Mouse (Mus musculus) heart, embryonic 15.5 days (tissue): ENCODE data around the gene Prr13. TPM values are rescaled to one million over a fixed set of nuclear protein-coding genes. Genes with fewer than 3 reads are reported as not detected.

Source experiments
- ATAC-seq: fragments of 200-750 bp; cut with Nextera tagmentation; replicated peaks from 2 replicates; pipeline ENCODE4 v1.8.0; 2017; ENCODE audit warnings: low read depth, moderate TSS enrichment; ENCODE audit not compliant: insufficient number of reproducible peaks, insufficient read depth, low FRiP score
- H3K27ac ChIP-seq: fragments of 300-500 bp; sonication (generic); 2 replicates; pipeline ENCODE4 v1.5.1; 2015; ENCODE audit warnings: mild to moderate bottlenecking, inconsistent platforms
- H3K27me3 ChIP-seq: fragments of 300-500 bp; sonication (generic); 2 replicates; pipeline ENCODE4 v1.6.1; 2015; ENCODE audit warnings: inconsistent platforms
- H3K36me3 ChIP-seq: fragments of 300-500 bp; sonication (generic); 2 replicates; pipeline ENCODE4 v1.6.1; 2015; ENCODE audit warnings: mild to moderate bottlenecking, inconsistent platforms
- H3K4me1 ChIP-seq: fragments of 300-500 bp; sonication (generic); replicated peaks from 2 replicates; pipeline ENCODE4 v1.6.1; 2015; ENCODE audit warnings: inconsistent platforms
- H3K4me2 ChIP-seq: fragments of 300-500 bp; sonication (generic); 2 replicates; pipeline ENCODE4 v1.6.1; 2015; ENCODE audit warnings: inconsistent platforms, mild to moderate bottlenecking, moderate library complexity
- H3K4me3 ChIP-seq: fragments of 300-500 bp; sonication (generic); 2 replicates; pipeline ENCODE4 v1.5.1; 2015; ENCODE audit warnings: mild to moderate bottlenecking, inconsistent platforms
- H3K9ac ChIP-seq: fragments of 300-500 bp; sonication (generic); 2 replicates; pipeline ENCODE4 v1.6.1; 2015; ENCODE audit warnings: mild to moderate bottlenecking, inconsistent platforms
- H3K9me3 ChIP-seq: fragments of 300-500 bp; sonication (generic); replicated peaks from 2 replicates; pipeline ENCODE4 v1.6.1; 2016; ENCODE audit warnings: inconsistent platforms
- WGBS: fragments of 180-500 bp; shearing (Covaris S2); methylation state at CpG from one replicate; pipeline ENCODE4 v1.1.7; 2015; ENCODE audit warnings: mixed read lengths; 5-methylcytosine and 5-hydroxymethylcytosine counted together
- polyA plus RNA-seq: library from polyadenylated mRNA; unstranded; fragments of >200 nt; fragmentation: Nextera tagmentation; extraction: Ambion mirVana; gene quantifications from 2 replicates; pipeline ENCODE4 v1.2.1, GENCODE M21; 2015

Prr13 gene
- polyA plus RNA-seq, 1 experiment from 2014 or later: 91.2 TPM

DNA sequence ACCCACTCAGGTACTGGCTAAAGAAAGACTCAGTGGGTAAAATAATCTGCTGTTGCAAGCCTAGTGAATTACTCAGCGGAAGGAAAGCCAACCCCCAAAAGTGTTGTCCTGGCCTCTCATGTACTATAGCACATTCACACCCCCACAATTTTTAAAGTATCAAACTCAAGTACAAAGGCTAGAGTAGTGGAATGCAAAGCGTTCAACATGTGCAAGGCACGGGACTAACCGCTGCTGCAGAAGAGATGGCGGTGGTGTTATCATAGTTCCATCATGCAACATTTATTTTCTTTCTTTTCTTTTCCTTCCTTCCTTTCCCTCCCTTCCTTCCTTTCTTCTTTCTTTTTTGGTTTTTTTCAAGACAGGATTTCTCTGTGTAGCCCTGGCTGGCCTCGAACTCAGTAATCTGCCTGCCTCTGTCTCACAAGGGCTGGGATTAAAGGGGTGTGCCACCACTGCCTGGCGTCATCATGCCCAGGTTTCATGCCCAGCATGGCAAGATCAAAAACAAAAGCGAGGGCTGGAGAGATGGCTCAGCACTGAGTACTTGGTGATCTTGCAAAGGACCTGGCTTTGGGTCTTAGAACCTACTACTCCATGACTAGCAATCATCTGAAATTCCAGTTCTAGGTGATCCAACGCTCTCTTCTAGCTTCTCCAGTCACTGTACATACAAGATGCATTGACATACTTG, 47.1 kb downstream of the Prr13 start:
- H3K27ac ChIP-seq: no peak overlapping the region
- H3K9me3 ChIP-seq: no peaks in the 10 kb centered on the region
- 61% methylated on average over 9 of the region's 9 CpGs for WGBS
- H3K9ac ChIP-seq: no peak overlapping the region
- H3K36me3 ChIP-seq: peaks cover 43% of the 10 kb centered on the region
- no peak for ATAC-seq
- peaks cover 26% of the 10 kb centered on the region for H3K4me1 ChIP-seq
- H3K27me3 ChIP-seq: no peaks in the 10 kb centered on the region
- no peak overlapping the region for H3K4me2 ChIP-seq
- H3K4me3 ChIP-seq: no peak overlapping the region

DNA sequence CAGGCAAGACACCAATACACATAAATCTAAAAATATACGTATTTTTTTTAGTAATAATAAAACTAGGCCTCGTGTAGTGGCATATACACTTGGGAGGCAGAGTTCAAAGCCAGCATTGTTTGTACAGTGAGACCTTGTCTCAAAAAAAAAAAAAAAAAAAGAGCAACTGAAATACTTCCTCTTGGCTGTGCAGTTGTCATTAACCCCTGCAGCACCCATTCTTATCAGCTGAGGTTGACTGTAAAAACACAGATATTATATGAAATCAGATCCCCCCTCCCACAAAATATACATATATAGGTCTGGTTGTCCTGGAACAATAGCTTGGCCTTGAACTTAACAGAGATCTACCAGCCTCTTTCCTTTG, 47.6 kb downstream of the Prr13 start:
- no peak for ATAC-seq
- Histone ChIP-seq H3K27ac (no peak overlapping the region), H3K36me3 (peaks cover 38% of the 10 kb centered on the region)

DNA sequence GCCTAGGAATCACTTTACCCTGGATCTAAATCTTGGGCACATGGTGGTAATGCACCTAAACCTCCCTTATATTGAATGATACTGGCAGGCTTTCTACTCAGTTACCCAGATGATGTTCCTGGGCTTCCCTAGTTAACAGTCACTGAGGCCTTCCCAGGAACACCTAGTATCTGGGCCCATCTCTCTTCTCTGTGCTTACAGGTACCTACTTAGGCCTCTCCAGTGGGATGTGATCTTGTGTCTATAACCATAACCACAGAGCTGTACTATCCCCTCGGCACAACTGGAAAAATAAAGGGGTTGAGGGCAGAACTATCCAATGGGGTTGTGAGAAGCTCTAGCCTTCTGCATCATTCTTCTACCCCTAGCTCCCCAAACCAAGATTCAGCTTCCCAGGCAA, 48.0 kb downstream of the Prr13 start:
- no peaks in the 10 kb centered on the region for H3K27me3 ChIP-seq
- H3K9ac ChIP-seq: no peak overlapping the region
- H3K36me3 ChIP-seq: peaks cover 34% of the 10 kb centered on the region
- 88% methylated on average over 1 of the region's 1 CpGs for WGBS
- H3K9me3 ChIP-seq: no peaks in the 10 kb centered on the region
- ATAC-seq: no peak
- no peak overlapping the region for H3K27ac ChIP-seq
- peaks cover 35% of the 10 kb centered on the region for H3K4me1 ChIP-seq
- no peak overlapping the region for H3K4me3 ChIP-seq
- H3K4me2 ChIP-seq: no peak overlapping the region

More for the DNA sequence above, 47.6 kb downstream of the Prr13 start:
- WGBS: 50% methylated on average over 2 of the region's 2 CpGs
- Histone ChIP-seq H3K4me1 (peaks cover 31% of the 10 kb centered on the region), H3K4me3 (no peak overlapping the region), H3K9me3 (no peaks in the 10 kb centered on the region), H3K9ac (no peak overlapping the region), H3K27me3 (no peaks in the 10 kb centered on the region), H3K4me2 (no peak overlapping the region)

DNA sequence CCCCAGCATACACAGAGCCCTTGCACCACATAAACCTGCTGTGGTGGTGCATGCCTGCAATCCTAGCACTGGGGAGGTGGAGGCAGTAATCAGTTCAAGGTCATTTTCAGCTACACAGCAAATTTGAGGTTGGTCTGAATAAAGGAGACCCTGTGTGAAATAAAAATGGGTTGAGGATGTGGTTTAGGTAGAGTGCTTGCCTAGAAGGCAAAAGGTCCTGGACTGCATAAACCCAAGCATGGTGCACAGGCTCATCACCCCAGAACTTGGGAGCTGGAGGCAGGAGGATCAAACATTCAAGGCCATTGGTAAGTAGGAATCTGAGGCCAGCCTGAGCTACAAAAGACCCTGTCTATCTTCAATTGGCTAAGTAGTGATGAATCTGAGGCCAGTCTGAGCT, 48.7 kb downstream of the Prr13 start:
- Histone ChIP-seq H3K9ac (no peak overlapping the region), H3K4me2 (no peak overlapping the region), H3K27ac (no peak overlapping the region), H3K4me3 (no peak overlapping the region), H3K9me3 (no peaks in the 10 kb centered on the region), H3K27me3 (no peaks in the 10 kb centered on the region), H3K36me3 (peaks cover 27% of the 10 kb centered on the region), H3K4me1 (peaks cover 37% of the 10 kb centered on the region)
- no peak for ATAC-seq

DNA sequence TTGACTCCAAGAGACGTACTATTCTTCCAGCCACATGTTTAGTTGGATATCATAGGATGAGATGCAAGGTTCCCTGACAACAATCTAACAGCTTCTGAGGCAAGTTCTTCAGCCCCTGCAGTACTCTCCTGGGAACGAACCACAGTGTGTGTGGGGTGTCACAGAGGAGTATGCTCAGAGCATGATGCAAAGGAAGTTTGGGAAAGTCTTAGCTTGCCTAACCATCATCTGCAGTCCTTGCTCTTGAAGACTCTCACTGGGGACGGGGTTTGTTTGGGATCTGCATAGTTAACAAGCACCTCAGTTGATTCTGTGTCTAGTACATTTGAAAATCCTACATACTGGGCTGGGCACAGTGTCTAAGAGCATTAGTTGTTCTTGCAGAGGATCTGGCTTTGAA, 49.5 kb downstream of the Prr13 start:
- peaks cover 37% of the 10 kb centered on the region for H3K4me1 ChIP-seq
- WGBS: 77% methylated on average over 3 of the region's 3 CpGs

DNA sequence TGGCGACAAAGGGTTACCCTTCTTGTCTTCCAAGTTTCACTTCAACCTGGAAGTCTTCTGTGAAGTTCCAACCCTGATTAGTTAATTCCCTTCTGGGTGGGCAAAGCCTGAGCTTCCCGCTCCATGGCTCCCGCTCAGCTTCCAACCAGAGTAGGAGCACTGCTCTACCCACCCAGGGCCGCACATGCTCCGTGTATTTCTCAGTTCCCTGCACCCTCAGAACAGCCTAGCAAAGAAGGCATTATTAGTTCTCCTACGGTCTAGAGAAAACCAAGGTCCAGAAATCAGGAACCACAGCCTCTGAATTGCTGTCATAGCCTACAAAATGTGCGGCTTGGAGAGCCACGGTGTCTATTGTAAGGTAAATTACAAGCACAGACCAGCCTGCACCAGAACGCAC, 51.3 kb downstream of the Prr13 start:
- Histone ChIP-seq H3K9me3 (no peaks in the 10 kb centered on the region), H3K36me3 (peaks cover 2% of the 10 kb centered on the region; the same call in 1 of the 2 replicates), H3K4me2 (peak overlapping the region; percentile 95), H3K27ac (peak overlapping the region; percentile 79), H3K27me3 (no peaks in the 10 kb centered on the region), H3K4me1 (peaks cover 35% of the 10 kb centered on the region), H3K4me3 (peak overlapping the region; percentile 68), H3K9ac (peak overlapping the region; percentile 66)
- peak; percentile 58 for ATAC-seq
- 8% methylated on average over 9 of the region's 9 CpGs for WGBS

More for the DNA sequence above, 49.5 kb downstream of the Prr13 start:
- Histone ChIP-seq H3K9me3 (no peaks in the 10 kb centered on the region), H3K27ac (no peak overlapping the region), H3K36me3 (peaks cover 19% of the 10 kb centered on the region), H3K4me3 (no peak overlapping the region), H3K9ac (no peak overlapping the region), H3K27me3 (no peaks in the 10 kb centered on the region), H3K4me2 (no peak overlapping the region)
- ATAC-seq: no peak

DNA sequence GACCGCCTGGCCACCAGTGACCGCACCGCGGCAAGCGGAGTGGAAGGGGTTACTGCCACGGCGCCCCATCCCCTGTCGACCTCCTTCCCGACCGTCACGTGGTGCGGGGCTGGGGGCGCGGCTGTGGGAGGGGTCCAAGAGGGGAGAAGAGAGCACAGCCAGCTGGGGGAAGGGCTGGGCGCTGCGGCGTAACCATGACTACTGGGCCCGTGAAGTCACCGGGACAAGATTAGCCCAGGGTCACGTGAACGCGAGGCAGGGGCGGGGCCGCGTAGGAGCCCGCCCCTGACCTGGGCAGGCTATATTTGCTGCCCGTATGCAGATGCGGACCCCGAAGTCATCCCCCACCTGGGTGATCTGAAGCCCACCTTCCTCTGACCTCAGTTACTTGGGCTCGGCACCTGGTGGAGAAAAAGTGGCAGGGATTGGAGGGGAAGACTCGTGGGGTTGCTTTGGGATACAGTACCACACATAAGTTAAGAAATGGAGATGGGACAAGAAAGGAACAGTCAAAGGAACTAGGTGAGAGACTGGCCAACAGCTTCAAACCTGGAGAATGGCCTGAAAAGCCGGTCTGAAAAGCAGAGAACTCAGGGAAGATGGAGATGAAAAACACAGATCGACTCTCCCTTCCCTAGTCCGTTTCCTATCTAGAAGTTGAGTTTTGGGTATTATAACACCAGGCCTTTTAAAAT, 51.9 kb downstream of the Prr13 start:
- no peaks in the 10 kb centered on the region for H3K36me3 ChIP-seq
- H3K4me1 ChIP-seq: peaks cover 29% of the 10 kb centered on the region
- H3K27ac ChIP-seq: peak overlapping the region; percentile 79
- H3K4me2 ChIP-seq: peak overlapping the region; percentile 95
- H3K9ac ChIP-seq: peak overlapping the region; percentile 66
- no peaks in the 10 kb centered on the region for H3K9me3 ChIP-seq
- no peaks in the 10 kb centered on the region for H3K27me3 ChIP-seq
- ATAC-seq: peak; percentile 95
- 3% methylated on average over 33 of the region's 34 CpGs for WGBS
- H3K4me3 ChIP-seq: peak overlapping the region; percentile 68

DNA sequence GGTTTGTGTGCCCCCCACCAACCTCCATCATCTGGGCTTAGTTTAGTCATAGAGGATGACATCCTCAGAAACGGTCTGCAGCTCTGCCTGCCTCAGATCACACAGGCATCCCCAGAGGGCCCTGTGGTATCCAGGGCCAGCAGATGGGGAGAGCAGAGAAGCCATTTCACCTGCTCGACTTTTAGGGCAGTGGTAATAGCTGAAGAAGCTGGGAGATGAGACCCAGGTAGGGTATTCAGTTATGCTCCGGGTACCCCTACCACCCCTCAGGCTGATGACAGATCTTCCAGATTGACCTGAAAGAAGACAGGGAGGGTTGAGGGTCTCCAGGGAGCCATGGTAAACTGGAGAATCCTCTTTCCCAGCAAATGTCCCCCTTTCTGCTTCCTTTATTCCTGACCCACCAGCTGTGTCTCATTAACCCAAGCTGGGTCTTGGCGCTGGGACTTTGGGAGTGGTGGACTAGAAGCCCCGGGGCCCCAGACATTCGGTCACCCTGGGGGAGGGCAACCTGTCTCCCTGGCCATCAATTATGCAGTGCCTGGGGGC, 52.5 kb downstream of the Prr13 start:
- peak overlapping the region; percentile 68 for H3K4me3 ChIP-seq
- H3K4me1 ChIP-seq: peaks cover 34% of the 10 kb centered on the region
- no peaks in the 10 kb centered on the region for H3K9me3 ChIP-seq
- no peaks in the 10 kb centered on the region for H3K27me3 ChIP-seq
- no peaks in the 10 kb centered on the region for H3K36me3 ChIP-seq
- H3K27ac ChIP-seq: peak overlapping the region; percentile 79
- no peak for ATAC-seq
- 23% methylated on average over 6 of the region's 6 CpGs for WGBS
- peak overlapping the region; percentile 95 for H3K4me2 ChIP-seq
- H3K9ac ChIP-seq: no peak overlapping the region

DNA sequence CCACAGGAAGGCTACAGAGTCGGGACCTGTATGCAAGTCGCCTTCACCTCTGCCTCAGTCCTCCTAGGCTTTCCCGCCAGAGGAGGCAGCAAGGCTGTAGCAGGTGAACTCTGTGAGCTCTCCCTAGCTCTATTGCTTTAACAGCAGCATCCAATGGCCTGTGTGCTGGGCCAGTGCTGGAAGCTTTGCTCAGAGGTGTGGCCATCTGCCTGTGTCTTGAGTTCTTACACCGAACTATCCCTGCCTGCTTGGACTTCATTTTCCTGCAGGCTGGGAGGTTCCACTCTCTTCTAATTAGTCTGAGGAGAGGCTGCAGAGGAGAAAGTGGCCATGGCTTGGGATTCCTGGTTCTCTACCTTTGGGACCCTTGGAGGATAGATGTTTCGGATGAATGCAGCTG, 53.2 kb downstream of the Prr13 start:
- Histone ChIP-seq H3K4me2 (no peak overlapping the region), H3K9ac (no peak overlapping the region), H3K9me3 (no peaks in the 10 kb centered on the region), H3K27me3 (no peaks in the 10 kb centered on the region), H3K36me3 (no peaks in the 10 kb centered on the region), H3K4me3 (no peak overlapping the region), H3K27ac (no peak overlapping the region), H3K4me1 (peaks cover 36% of the 10 kb centered on the region)
- no peak for ATAC-seq
- 44% methylated on average over 5 of the region's 5 CpGs for WGBS
